Mouse (Mus musculus): Measurements from ENCODE around the gene Scrn3.

DNA sequence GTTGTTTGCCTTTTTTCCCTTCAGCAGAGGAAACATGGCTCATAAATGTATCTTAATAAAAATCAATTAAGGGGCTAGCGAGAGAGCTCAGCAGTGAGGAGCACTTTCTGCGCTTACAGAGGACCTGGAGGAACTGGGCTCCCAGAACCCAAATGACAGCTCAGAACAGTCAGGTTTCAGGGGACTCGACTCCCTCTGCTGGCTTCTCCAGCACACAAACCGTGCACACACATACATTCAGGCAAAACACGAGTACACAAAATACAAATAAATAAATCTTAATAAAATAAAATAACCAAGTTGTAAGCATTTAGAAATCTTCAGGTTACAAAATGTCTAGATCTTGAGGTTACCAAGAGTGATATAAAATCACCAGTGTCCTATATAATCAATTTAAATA, 51.0 kb downstream of the Scrn3 start:
- no peak for TF ChIP-seq CTCF (IDR thresholded peaks at IDR 0.05; ENCODE audit: low read depth, low read length)
- no peak for TF ChIP-seq TAL1 (conservative IDR thresholded peaks at IDR 0.05; ENCODE audit: low read depth, low read length)

Measured in G1E (cell line).